Mouse (Mus musculus) thymus, adult 2 months (tissue): ENCODE results near the gene Cdc42bpa.

ENCODE experiments used
- CTCF ChIP-seq: fragments of 200-500 bp; IDR thresholded peaks from 2 replicates; pipeline ENCODE4 v1.5.1; 2012; ENCODE audit warnings: mild to moderate bottlenecking, control low read depth, low read length, moderate library complexity, borderline replicate concordance; ENCODE audit not compliant: control insufficient read depth, poor library complexity, insufficient read depth; ENCODE audit errors: extremely low read depth
- POLR2A ChIP-seq: fragments of 200-500 bp; IDR thresholded peaks from 2 replicates; pipeline ENCODE4 v1.6.1; 2012; ENCODE audit warnings: mild to moderate bottlenecking, low read length, control low read depth, moderate library complexity; ENCODE audit not compliant: control insufficient read depth, poor library complexity, insufficient read depth; ENCODE audit errors: extremely low read depth

GRCm38 (mm10) chr1:179957431-179957830 lies 2.8 kb upstream of the Cdc42bpa start:
- no peak for TF ChIP-seq CTCF
- TF ChIP-seq POLR2A = no peak
